Mouse (Mus musculus) adrenal gland (tissue): Measurements from ENCODE around the gene Cyth1.

Experiments used
- intact Hi-C: fragments of 180-260 bp; cut with DNase I; formaldehyde crosslinking; loops from one replicate; pipeline ENCODE4 v1.15.1; 2025
- long read RNA-seq, 2 experiments: library from polyadenylated mRNA; unstranded; transcript quantifications; one replicate each; pipeline ENCODE4 v2.0.0; 2020; ENCODE audit warnings: borderline replicate concordance in 1 of 2; ENCODE audit not compliant: insufficient replicate concordance in 1 of 2

Cyth1 gene
- long read RNA-seq, experiment 1, partial matches to known transcripts = 1 of 3 reads
- long read RNA-seq, experiment 1, other reads (novel, unspliced or antisense) = 2 of 3 reads
- long read RNA-seq, experiment 2, partial matches to known transcripts = 3 of 4 reads
- long read RNA-seq, experiment 2, other reads (novel, unspliced or antisense) = 1 of 4 reads

GRCm38 (mm10) chr11:118248150-118249011, at the start of gene Cyth1:
Cyth1 (minus strand) TSS chr11:118248592.
- intact Hi-C loops = no loop called here

- intact Hi-C loops = no loop called here
Observed at GRCm38 (mm10) chr11:118297967-118298366, 49.6 kb upstream of the Cyth1 start.

GRCm38 (mm10) chr11:118295026-118295425, 46.6 kb upstream of the Cyth1 start:
- intact Hi-C loops = no loop called here

- intact Hi-C loops = no loop called here
Observed at GRCm38 (mm10) chr11:118292671-118293070, 44.3 kb upstream of the Cyth1 start.

GRCm38 (mm10) chr11:118289999-118290889, 41.9 kb upstream of the Cyth1 start, which contains the start of gene Usp36:
Usp36 (minus strand) TSS chr11:118290244.
- intact Hi-C loops = no loop called here

- intact Hi-C loops = no loop called here
Observed at GRCm38 (mm10) chr11:118289562-118289961, 41.2 kb upstream of the Cyth1 start.

GRCm38 (mm10) chr11:118289037-118289511, 40.7 kb upstream of the Cyth1 start:
- intact Hi-C loops = no loop called here

GRCm38 (mm10) chr11:118287573-118287972, 39.2 kb upstream of the Cyth1 start:
- intact Hi-C loops = no loop called here

GRCm38 (mm10) chr11:118286434-118286833, 38.0 kb upstream of the Cyth1 start:
- intact Hi-C loops = no loop called here

- intact Hi-C loops = no loop called here
Observed at GRCm38 (mm10) chr11:118285791-118286190, 37.4 kb upstream of the Cyth1 start.

GRCm38 (mm10) chr11:118280218-118280617, 31.8 kb upstream of the Cyth1 start:
- intact Hi-C loops = no loop called here

GRCm38 (mm10) chr11:118276328-118276727, 27.9 kb upstream of the Cyth1 start:
- intact Hi-C loops = no loop called here

GRCm38 (mm10) chr11:118275092-118275491, 26.7 kb upstream of the Cyth1 start:
- intact Hi-C loops = no loop called here

GRCm38 (mm10) chr11:118269827-118270226, 21.4 kb upstream of the Cyth1 start:
- intact Hi-C loops = no loop called here

GRCm38 (mm10) chr11:118266666-118267046, 18.3 kb upstream of the Cyth1 start:
- intact Hi-C loops = no loop called here

GRCm38 (mm10) chr11:118266044-118266665, 17.8 kb upstream of the Cyth1 start:
- intact Hi-C loops = no loop called here

- intact Hi-C loops = no loop called here
Observed at GRCm38 (mm10) chr11:118265621-118266020, 17.2 kb upstream of the Cyth1 start.

- intact Hi-C loops = no loop called here
Observed at GRCm38 (mm10) chr11:118263146-118263545, 14.8 kb upstream of the Cyth1 start.

GRCm38 (mm10) chr11:118260081-118260480, 11.7 kb upstream of the Cyth1 start:
- intact Hi-C loops = no loop called here

- intact Hi-C loops = no loop called here
Observed at GRCm38 (mm10) chr11:118259580-118259979, 11.2 kb upstream of the Cyth1 start.

- intact Hi-C loops = no loop called here
Observed at GRCm38 (mm10) chr11:118256371-118256770, 8.0 kb upstream of the Cyth1 start.
